Mouse (Mus musculus) liver, adult (tissue): Measurements from ENCODE around the gene Prl8a9.

Experiments
- GATA4 ChIP-seq: IDR thresholded peaks from 2 replicates; pipeline ENCODE4 v1.6.1; 2014; ENCODE audit warnings: mild to moderate bottlenecking, low read length; ENCODE audit not compliant: insufficient replicate concordance

The Prl8a9 gene

GRCm38 (mm10) chr13:27564506-27564905 lies at the start of gene Prl8a9:
Gene Prl8a9 (minus strand): TSS chr13:27564606.
- TF ChIP-seq GATA4 = no peak

GRCm38 (mm10) chr13:27610482-27610881 lies 46.1 kb upstream of the Prl8a9 start, which contains the start of gene Prl7b1:
Gene Prl7b1 (minus strand): TSS chr13:27610582.
- TF ChIP-seq GATA4 = no peak

- no peak for TF ChIP-seq GATA4
These were observed 17.7 kb upstream of the Prl8a9 start, which contains the start of gene Prl8a1 for GRCm38 (mm10) chr13:27582071-27582470. Gene Prl8a1 (minus strand): TSS chr13:27582171.

- TF ChIP-seq GATA4 = no peak
These were observed 11.1 kb downstream of the Prl8a9 start for GRCm38 (mm10) chr13:27553336-27553735.

GRCm38 (mm10) chr13:27523156-27523555 lies 41.2 kb downstream of the Prl8a9 start:
- TF ChIP-seq GATA4 = no peak

GRCm38 (mm10) chr13:27513117-27513516 lies 51.3 kb downstream of the Prl8a9 start, which contains the start of gene Prl8a8:
Gene Prl8a8 (minus strand): TSS chr13:27513217.
- TF ChIP-seq GATA4 = no peak
